Mouse (Mus musculus) intestine, embryonic 15.5 days (tissue): Measurements from ENCODE around the gene Sgsm2. TPM values are rescaled to one million over a fixed set of nuclear protein-coding genes. Genes with fewer than 3 reads are reported as not detected.

Source experiments
- ATAC-seq: fragments of 200-750 bp; cut with Nextera tagmentation; 2 replicates; pipeline ENCODE4 v1.8.0; 2017; ENCODE audit warnings: moderate TSS enrichment, moderate library complexity
- H3K27ac ChIP-seq: fragments of 300-500 bp; sonication (generic); 2 replicates; pipeline ENCODE4 v1.5.1; 2015; ENCODE audit warnings: mild to moderate bottlenecking, inconsistent platforms
- H3K27me3 ChIP-seq: fragments of 300-500 bp; sonication (generic); replicated peaks from 2 replicates; pipeline ENCODE4 v1.6.1; 2015; ENCODE audit warnings: inconsistent platforms
- H3K36me3 ChIP-seq: fragments of 300-500 bp; sonication (generic); 2 replicates; pipeline ENCODE4 v1.6.1; 2015; ENCODE audit warnings: inconsistent platforms
- H3K4me1 ChIP-seq: fragments of 300-500 bp; sonication (generic); replicated peaks from 2 replicates; pipeline ENCODE4 v1.6.1; 2015; ENCODE audit warnings: inconsistent platforms
- H3K4me2 ChIP-seq: fragments of 300-500 bp; sonication (generic); replicated peaks from 2 replicates; pipeline ENCODE4 v1.6.1; 2015; ENCODE audit warnings: mild to moderate bottlenecking, inconsistent platforms
- H3K4me3 ChIP-seq: fragments of 300-500 bp; sonication (generic); replicated peaks from 2 replicates; pipeline ENCODE4 v1.5.1; 2015; ENCODE audit warnings: inconsistent platforms
- H3K9ac ChIP-seq: fragments of 300-500 bp; sonication (generic); 2 replicates; pipeline ENCODE4 v1.6.1; 2015; ENCODE audit warnings: inconsistent platforms
- H3K9me3 ChIP-seq: fragments of 300-500 bp; sonication (generic); 2 replicates; pipeline ENCODE4 v1.6.1; 2016; ENCODE audit warnings: inconsistent platforms
- WGBS: fragments of 180-500 bp; shearing (Covaris S2); methylation state at CpG from one replicate; pipeline ENCODE4 v1.1.7; 2015; 5-methylcytosine and 5-hydroxymethylcytosine counted together
- polyA plus RNA-seq: library from polyadenylated mRNA; unstranded; fragments of >200 nt; fragmentation: Nextera tagmentation; extraction: Ambion mirVana; gene quantifications from 2 replicates; pipeline ENCODE4 v1.2.1, GENCODE M21; 2015

Gene Sgsm2
- polyA plus RNA-seq, 1 experiment from 2014 or later: 5.1 TPM

- ATAC-seq: peak; percentile 92
- WGBS: 3% methylated on average over 9 of the region's 9 CpGs
Measured at GRCm38 (mm10) chr11:74876801-74877200, 20.1 kb downstream of the Sgsm2 start.

GRCm38 (mm10) chr11:74874630-74875029, 22.2 kb downstream of the Sgsm2 start:
- 57% methylated on average over 3 of the region's 3 CpGs for WGBS
- no peaks in the 10 kb centered on the region for H3K36me3 ChIP-seq
- no peak overlapping the region for H3K27ac ChIP-seq
- no peaks in the 10 kb centered on the region for H3K9me3 ChIP-seq
- no peak overlapping the region for H3K4me3 ChIP-seq
- peaks cover 14% of the 10 kb centered on the region; the same call in 1 of the 2 replicates for H3K4me1 ChIP-seq
- no peak overlapping the region for H3K9ac ChIP-seq
- no peaks in the 10 kb centered on the region for H3K27me3 ChIP-seq
- H3K4me2 ChIP-seq: no peak overlapping the region
- no peak for ATAC-seq

More at GRCm38 (mm10) chr11:74876801-74877200, 20.1 kb downstream of the Sgsm2 start:
- Histone ChIP-seq H3K9ac (no peak overlapping the region), H3K9me3 (no peaks in the 10 kb centered on the region), H3K4me2 (peak overlapping the region; percentile 30), H3K36me3 (no peaks in the 10 kb centered on the region), H3K4me1 (0 out of 2 replicates have a peak, but pooled peaks cover 9% of the 10 kb centered on the region), H3K27ac (0 out of 2 replicates have a peak overlapping the region, but pooled peaks have one; percentile 4), H3K27me3 (no peaks in the 10 kb centered on the region), H3K4me3 (no peak overlapping the region)

- 49% methylated on average over 12 of the region's 12 CpGs for WGBS
- H3K36me3 ChIP-seq: no peaks in the 10 kb centered on the region
- H3K9ac ChIP-seq: no peak overlapping the region
- peaks cover 5% of the 10 kb centered on the region; the same call in 1 of the 2 replicates for H3K4me1 ChIP-seq
- H3K9me3 ChIP-seq: no peaks in the 10 kb centered on the region
- no peak overlapping the region for H3K4me2 ChIP-seq
- no peak overlapping the region for H3K4me3 ChIP-seq
- H3K27ac ChIP-seq: no peak overlapping the region
- H3K27me3 ChIP-seq: no peaks in the 10 kb centered on the region
- no peak for ATAC-seq
Measured at GRCm38 (mm10) chr11:74870991-74871622, 25.8 kb downstream of the Sgsm2 start.

GRCm38 (mm10) chr11:74870544-74870943, 26.3 kb downstream of the Sgsm2 start:
- Histone ChIP-seq H3K4me3 (no peak overlapping the region), H3K27me3 (no peaks in the 10 kb centered on the region), H3K4me2 (no peak overlapping the region), H3K9ac (no peak overlapping the region), H3K4me1 (peaks cover 5% of the 10 kb centered on the region; the same call in 1 of the 2 replicates), H3K27ac (no peak overlapping the region), H3K9me3 (no peaks in the 10 kb centered on the region), H3K36me3 (no peaks in the 10 kb centered on the region)
- 68% methylated on average over 4 of the region's 4 CpGs for WGBS
- no peak for ATAC-seq

GRCm38 (mm10) chr11:74869603-74870002, 27.3 kb downstream of the Sgsm2 start:
- Histone ChIP-seq H3K27me3 (no peaks in the 10 kb centered on the region), H3K4me2 (no peak overlapping the region), H3K9ac (no peak overlapping the region), H3K36me3 (no peaks in the 10 kb centered on the region), H3K4me3 (no peak overlapping the region), H3K27ac (no peak overlapping the region), H3K4me1 (peaks cover 5% of the 10 kb centered on the region; the same call in 1 of the 2 replicates), H3K9me3 (no peaks in the 10 kb centered on the region)
- no peak for ATAC-seq
- WGBS: 79% methylated on average over 6 of the region's 6 CpGs

GRCm38 (mm10) chr11:74868046-74868760, 28.7 kb downstream of the Sgsm2 start:
- WGBS: 93% methylated on average over 13 of the region's 13 CpGs
- H3K4me2 ChIP-seq: no peak overlapping the region
- H3K4me1 ChIP-seq: peaks cover 5% of the 10 kb centered on the region; the same call in 1 of the 2 replicates
- no peaks in the 10 kb centered on the region for H3K27me3 ChIP-seq
- no peak overlapping the region for H3K9ac ChIP-seq
- no peak for ATAC-seq
- H3K27ac ChIP-seq: no peak overlapping the region
- H3K36me3 ChIP-seq: no peaks in the 10 kb centered on the region
- no peak overlapping the region for H3K4me3 ChIP-seq
- H3K9me3 ChIP-seq: no peaks in the 10 kb centered on the region

- WGBS: 84% methylated on average over 2 of the region's 2 CpGs
- no peaks in the 10 kb centered on the region for H3K9me3 ChIP-seq
- H3K36me3 ChIP-seq: no peaks in the 10 kb centered on the region
- no peaks in the 10 kb centered on the region for H3K27me3 ChIP-seq
- H3K4me2 ChIP-seq: no peak overlapping the region
- no peak overlapping the region for H3K27ac ChIP-seq
- peaks cover 5% of the 10 kb centered on the region; the same call in 1 of the 2 replicates for H3K4me1 ChIP-seq
- no peak overlapping the region for H3K9ac ChIP-seq
- no peak overlapping the region for H3K4me3 ChIP-seq
- no peak for ATAC-seq
Measured at GRCm38 (mm10) chr11:74867181-74867580, 29.7 kb downstream of the Sgsm2 start.

- Histone ChIP-seq H3K4me1 (peaks cover 5% of the 10 kb centered on the region; the same call in 1 of the 2 replicates), H3K9ac (no peak overlapping the region), H3K9me3 (no peaks in the 10 kb centered on the region), H3K27ac (no peak overlapping the region), H3K36me3 (no peaks in the 10 kb centered on the region), H3K4me3 (no peak overlapping the region), H3K4me2 (no peak overlapping the region), H3K27me3 (no peaks in the 10 kb centered on the region)
- ATAC-seq: no peak
- 85% methylated on average over 4 of the region's 4 CpGs for WGBS
Measured at GRCm38 (mm10) chr11:74866640-74867039, 30.2 kb downstream of the Sgsm2 start.

GRCm38 (mm10) chr11:74865252-74865651, 31.6 kb downstream of the Sgsm2 start:
- WGBS: 87% methylated on average over 9 of the region's 9 CpGs
- H3K27ac ChIP-seq: no peak overlapping the region

GRCm38 (mm10) chr11:74864421-74864820, 32.4 kb downstream of the Sgsm2 start:
- Histone ChIP-seq H3K27me3 (no peaks in the 10 kb centered on the region), H3K4me2 (no peak overlapping the region), H3K9ac (no peak overlapping the region), H3K27ac (no peak overlapping the region), H3K4me3 (no peak overlapping the region), H3K36me3 (no peaks in the 10 kb centered on the region), H3K4me1 (no peaks in the 10 kb centered on the region; the same call in 1 of the 2 replicates), H3K9me3 (no peaks in the 10 kb centered on the region)
- 89% methylated on average over 9 of the region's 9 CpGs for WGBS
- ATAC-seq: no peak

More at GRCm38 (mm10) chr11:74865252-74865651, 31.6 kb downstream of the Sgsm2 start:
- H3K9me3 ChIP-seq: no peaks in the 10 kb centered on the region
- H3K36me3 ChIP-seq: no peaks in the 10 kb centered on the region
- no peaks in the 10 kb centered on the region; the same call in 1 of the 2 replicates for H3K4me1 ChIP-seq
- no peak overlapping the region for H3K4me2 ChIP-seq
- no peak overlapping the region for H3K4me3 ChIP-seq
- H3K9ac ChIP-seq: no peak overlapping the region
- no peaks in the 10 kb centered on the region for H3K27me3 ChIP-seq
- ATAC-seq: no peak

GRCm38 (mm10) chr11:74863471-74863870, 33.4 kb downstream of the Sgsm2 start:
- Histone ChIP-seq H3K27me3 (no peaks in the 10 kb centered on the region), H3K9ac (no peak overlapping the region), H3K36me3 (no peaks in the 10 kb centered on the region), H3K4me1 (no peaks in the 10 kb centered on the region; the same call in 1 of the 2 replicates), H3K4me3 (no peak overlapping the region), H3K27ac (no peak overlapping the region), H3K4me2 (no peak overlapping the region), H3K9me3 (no peaks in the 10 kb centered on the region)
- WGBS: 30% methylated on average over 11 of the region's 11 CpGs
- ATAC-seq: 0 out of 2 replicates have a peak, but pooled peaks have one; percentile 30

GRCm38 (mm10) chr11:74862129-74862528, 34.7 kb downstream of the Sgsm2 start:
- WGBS: 78% methylated on average over 5 of the region's 5 CpGs
- Histone ChIP-seq H3K36me3 (no peaks in the 10 kb centered on the region), H3K27me3 (no peaks in the 10 kb centered on the region), H3K4me2 (no peak overlapping the region), H3K9me3 (no peaks in the 10 kb centered on the region), H3K9ac (no peak overlapping the region), H3K27ac (no peak overlapping the region), H3K4me1 (no peaks in the 10 kb centered on the region; the same call in 1 of the 2 replicates), H3K4me3 (no peak overlapping the region)
- no peak for ATAC-seq
